Mouse (Mus musculus) spleen, postnatal 36 days (tissue): ENCODE measurements around the gene Ankrd44.

ENCODE experiments used
- DNase-seq, 2 experiments: peaks; one replicate each; pipeline ENCODE4 v3.0.0; 2022; ENCODE audit warnings: low spot score in 2 of 2, mixed read lengths in 1 of 2

Gene Ankrd44

GRCm38 (mm10) chr1:54707888-54708565 is 218.2 kb downstream of the Ankrd44 start:
- DNase-seq, result no peak

GRCm38 (mm10) chr1:54707036-54707887 is 218.9 kb downstream of the Ankrd44 start:
- no peak for DNase-seq

GRCm38 (mm10) chr1:54706621-54707020 is 219.6 kb downstream of the Ankrd44 start:
- DNase-seq, result no peak

- DNase-seq, result no peak
These were observed 222.7 kb downstream of the Ankrd44 start for GRCm38 (mm10) chr1:54703466-54703865.

GRCm38 (mm10) chr1:54702918-54703317 is 223.3 kb downstream of the Ankrd44 start:
- no peak for DNase-seq

GRCm38 (mm10) chr1:54695396-54695795 is 230.8 kb downstream of the Ankrd44 start:
- DNase-seq, result no peak

- no peak for DNase-seq
These were observed 234.4 kb downstream of the Ankrd44 start for GRCm38 (mm10) chr1:54691824-54692223.

- no peak for DNase-seq
These were observed 235.8 kb downstream of the Ankrd44 start for GRCm38 (mm10) chr1:54690291-54690965.

GRCm38 (mm10) chr1:54688441-54688840 is 237.7 kb downstream of the Ankrd44 start:
- DNase-seq, result no peak

GRCm38 (mm10) chr1:54684316-54684715 is 241.9 kb downstream of the Ankrd44 start:
- no peak for DNase-seq

GRCm38 (mm10) chr1:54679556-54679955 is 246.6 kb downstream of the Ankrd44 start:
- DNase-seq, result no peak

GRCm38 (mm10) chr1:54678037-54678436 is 248.2 kb downstream of the Ankrd44 start:
- no peak for DNase-seq

GRCm38 (mm10) chr1:54675478-54675877 is 250.7 kb downstream of the Ankrd44 start:
- DNase-seq, result no peak

GRCm38 (mm10) chr1:54667991-54668390 is 258.2 kb downstream of the Ankrd44 start:
- no peak for DNase-seq

GRCm38 (mm10) chr1:54665582-54666405 is 260.4 kb downstream of the Ankrd44 start:
- peak; percentile 31 to 47 for DNase-seq

- DNase-seq, result no peak
These were observed 261.1 kb downstream of the Ankrd44 start for GRCm38 (mm10) chr1:54665095-54665494.

- DNase-seq, result no peak
These were observed 265.5 kb downstream of the Ankrd44 start for GRCm38 (mm10) chr1:54660674-54661073.

GRCm38 (mm10) chr1:54658558-54658957 is 267.6 kb downstream of the Ankrd44 start:
- no peak for DNase-seq

- DNase-seq, result no peak
These were observed 277.9 kb downstream of the Ankrd44 start for GRCm38 (mm10) chr1:54648237-54648636.

GRCm38 (mm10) chr1:54647335-54647745 is 278.8 kb downstream of the Ankrd44 start:
- no peak for DNase-seq

- DNase-seq, result no peak
These were observed 285.9 kb downstream of the Ankrd44 start for GRCm38 (mm10) chr1:54640184-54640795.
